Mouse (Mus musculus) adrenal gland, postnatal 10 days (tissue): ENCODE measurements around the gene Rheb. TPM values are rescaled to one million over a fixed set of nuclear protein-coding genes. Genes with fewer than 3 reads are reported as not detected.
"Not testable (repeated sequence)": the region's sequence is repeated elsewhere in the genome, so short reads cannot be mapped to it uniquely, and the experiment has no call there.

ENCODE experiments used
- DNase-seq: peaks from one replicate; pipeline ENCODE4 v3.0.0; 2021; ENCODE audit warnings: mixed read lengths
- long read RNA-seq, 2 experiments: library from polyadenylated mRNA; stranded (forward); transcript quantifications; one replicate each; pipeline ENCODE4 v2.0.0; 2021
- total RNA-seq, 2 experiments: library from RNA; stranded (reverse); gene quantifications; 2 replicates each; pipeline ENCODE4 v1.2.3; 2021

The Rheb gene
- 10 to 100 TPM; 76.7 to 76.9 TPM for total RNA-seq
- long read RNA-seq, experiment 1, transcript Rheb-201 (8 exons, 1,784 nt) = major isoform, 256 of 275 reads
- long read RNA-seq, experiment 1, partial matches to known transcripts = 2 of 275 reads
- long read RNA-seq, experiment 1, other reads (novel, unspliced or antisense) = 17 of 275 reads
- long read RNA-seq, experiment 2, transcript Rheb-201 (8 exons, 1,784 nt) = major isoform, 134 of 139 reads
- long read RNA-seq, experiment 2, partial matches to known transcripts = 2 of 139 reads
- long read RNA-seq, experiment 2, other reads (novel, unspliced or antisense) = 3 of 139 reads

DNA sequence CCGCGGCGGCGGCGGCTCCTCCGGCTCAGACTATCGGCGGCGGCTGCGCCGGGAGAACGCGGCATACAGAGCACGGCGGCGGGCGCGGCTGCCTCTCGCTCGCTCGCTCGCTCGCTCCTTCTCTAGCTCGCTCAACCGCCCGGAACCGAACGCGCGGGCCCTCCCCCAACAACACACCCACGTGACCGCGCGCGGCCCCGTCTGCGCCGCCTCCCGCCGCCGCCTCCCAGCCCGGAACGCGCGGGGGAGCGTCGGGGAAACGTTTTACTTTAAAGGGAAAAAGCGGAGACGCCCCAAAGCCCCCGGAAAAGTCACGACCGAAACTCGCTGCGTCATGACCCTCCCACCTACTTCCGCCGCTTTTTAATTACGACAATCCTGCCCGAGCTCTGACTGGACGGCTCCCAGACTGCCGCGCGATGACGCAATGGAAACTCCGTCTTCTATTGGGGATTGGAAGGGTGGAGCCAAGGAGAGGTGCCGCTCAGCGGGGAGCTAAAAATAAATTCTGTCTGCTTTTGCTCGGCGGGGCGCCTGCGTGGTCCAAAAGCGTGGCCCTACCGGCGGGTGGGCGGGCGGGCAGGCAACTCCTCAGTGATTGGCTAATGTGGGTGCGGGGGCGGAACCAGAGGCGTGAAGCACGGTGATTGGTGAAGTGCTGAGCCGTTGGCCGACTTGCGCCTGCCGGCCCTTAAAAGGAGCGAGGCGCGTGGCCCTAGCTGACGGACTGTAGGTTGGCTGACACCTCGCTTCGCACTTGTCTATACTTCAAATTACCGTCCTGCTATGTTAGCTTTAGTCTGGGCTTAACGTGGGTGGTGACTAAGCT, at the start of gene Rheb:
Rheb (minus strand) TSS at position 351 of the 829 bp plus-strand sequence.
- DNase-seq = peak; percentile 98

DNA sequence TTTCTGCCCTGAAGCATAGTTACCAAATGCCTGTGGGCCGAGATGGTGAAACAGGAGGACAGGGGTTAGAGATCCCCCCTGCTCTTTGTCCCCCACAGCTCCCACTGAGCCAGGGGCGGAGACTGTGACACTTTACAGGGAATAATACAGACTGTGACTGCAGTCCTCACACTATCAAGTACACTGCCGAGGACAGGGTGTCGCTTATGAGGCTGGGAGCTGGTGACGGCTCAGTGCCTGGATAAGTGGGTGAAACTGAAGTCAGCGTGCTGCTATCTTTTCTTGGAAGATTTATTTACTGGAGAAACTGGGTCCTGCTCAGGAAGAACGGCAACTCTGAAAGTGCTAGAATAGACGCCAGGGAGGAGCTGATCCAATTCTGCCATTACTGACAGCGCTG, 47.4 kb upstream of the Rheb start:
- no peak for DNase-seq

DNA sequence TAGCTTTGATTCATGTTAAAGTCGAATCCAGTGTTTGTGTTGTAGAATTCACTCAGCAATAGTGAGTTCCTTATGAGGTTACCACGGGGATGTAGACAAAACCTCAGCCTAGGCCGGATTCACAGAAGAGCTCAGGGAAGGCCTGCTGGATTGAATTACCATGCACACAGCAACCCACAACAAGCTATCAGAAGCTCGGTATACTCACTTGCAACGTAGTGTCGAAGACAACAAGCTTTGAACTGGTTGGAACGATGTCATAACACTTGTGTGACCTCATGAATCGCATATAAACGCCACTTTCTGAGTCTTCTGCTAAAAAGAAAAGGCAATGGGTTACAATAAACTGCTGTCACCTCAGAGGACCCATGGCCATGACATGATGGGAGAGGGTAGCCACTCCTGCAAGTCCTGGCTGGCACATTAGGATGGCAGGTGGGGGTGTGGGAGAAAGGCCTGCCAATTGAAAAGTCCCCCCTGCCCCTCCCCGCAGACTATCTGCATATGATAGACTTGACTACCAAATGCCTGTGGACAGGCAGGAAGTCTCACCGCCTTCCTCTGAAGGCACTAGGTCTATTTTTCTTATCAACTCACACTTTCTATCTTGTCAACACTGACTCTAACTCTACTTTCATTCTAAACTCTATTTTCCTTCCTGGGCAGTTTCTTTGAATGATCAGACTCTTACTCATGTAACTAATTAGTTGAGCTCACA, 46.6 kb upstream of the Rheb start:
- DNase-seq = no peak

DNA sequence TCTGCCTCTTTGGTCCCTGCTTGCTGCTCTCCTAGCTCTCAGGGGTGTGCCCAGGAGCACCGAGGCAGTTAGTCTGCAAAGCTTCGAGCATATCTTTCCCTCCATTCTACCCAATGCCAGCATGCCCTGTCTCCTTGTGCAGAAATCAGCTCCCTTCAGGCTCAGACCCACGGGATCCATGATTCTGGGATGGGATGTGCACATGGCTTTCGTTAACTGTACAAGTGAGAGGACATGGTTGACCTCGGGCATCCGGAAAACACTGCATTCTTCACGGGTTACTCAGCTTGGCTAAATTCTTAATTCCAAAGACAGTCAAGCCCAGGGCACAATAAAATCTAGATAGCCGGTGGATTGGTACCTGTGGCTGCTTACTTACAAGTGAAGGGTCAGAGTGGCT, 44.8 kb upstream of the Rheb start:
- DNase-seq = no peak

DNA sequence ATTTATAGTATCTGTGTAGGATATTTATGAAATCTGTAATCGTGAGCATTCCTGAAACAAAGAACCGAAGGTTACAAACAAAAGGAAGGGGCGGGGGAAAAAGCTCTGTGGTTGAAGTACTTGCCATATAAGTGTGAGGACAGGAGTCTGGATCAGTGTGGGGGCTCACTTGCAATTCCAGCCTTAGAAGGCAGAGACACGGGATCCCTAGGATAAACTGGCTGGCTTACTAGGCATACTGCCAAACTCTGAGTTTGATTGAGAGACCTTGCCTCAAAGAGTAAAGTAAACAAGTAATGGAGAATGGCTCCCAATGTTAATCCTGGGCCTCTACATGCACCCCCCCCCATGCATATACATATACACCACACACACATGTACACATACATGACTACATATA, 36.3 kb upstream of the Rheb start:
- no peak for DNase-seq

DNA sequence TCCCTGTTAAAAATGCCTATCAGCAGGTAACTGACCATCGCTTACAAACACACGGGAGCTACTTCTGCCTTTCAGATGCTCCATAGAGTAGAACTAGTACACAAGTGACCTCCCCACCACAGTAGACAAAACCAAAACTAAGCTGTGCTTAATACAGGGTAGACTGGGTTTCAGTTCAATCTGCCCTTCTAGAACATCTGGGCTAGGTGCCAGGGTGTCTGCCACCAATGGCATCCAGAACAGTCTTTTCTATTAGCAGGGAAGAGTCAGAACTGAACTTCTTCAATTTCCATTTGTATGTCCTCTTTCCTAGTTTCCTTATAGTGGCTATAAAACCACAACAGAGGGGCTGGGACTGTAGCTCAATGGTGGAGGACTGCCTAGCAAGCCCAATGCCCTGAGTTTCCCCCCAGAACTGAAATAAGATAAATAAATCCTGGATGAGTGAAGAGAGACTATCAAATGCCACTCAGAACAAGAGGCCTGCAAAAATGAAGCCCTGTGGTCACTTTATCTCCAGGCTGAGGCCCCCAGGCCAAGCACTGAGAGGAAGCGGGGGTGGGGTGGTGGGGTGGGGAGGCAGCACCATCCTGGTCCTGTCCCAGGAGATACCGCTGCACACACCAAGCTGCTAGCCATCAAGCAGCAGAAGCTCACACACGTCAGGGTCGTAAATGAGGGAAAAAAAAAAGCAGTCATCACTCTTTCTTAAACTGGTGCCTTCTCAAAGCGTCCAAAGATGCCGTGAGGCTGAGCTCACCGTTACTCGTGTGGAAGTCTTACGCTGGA, 35.6 kb upstream of the Rheb start:
- peak; percentile 49 for DNase-seq

DNA sequence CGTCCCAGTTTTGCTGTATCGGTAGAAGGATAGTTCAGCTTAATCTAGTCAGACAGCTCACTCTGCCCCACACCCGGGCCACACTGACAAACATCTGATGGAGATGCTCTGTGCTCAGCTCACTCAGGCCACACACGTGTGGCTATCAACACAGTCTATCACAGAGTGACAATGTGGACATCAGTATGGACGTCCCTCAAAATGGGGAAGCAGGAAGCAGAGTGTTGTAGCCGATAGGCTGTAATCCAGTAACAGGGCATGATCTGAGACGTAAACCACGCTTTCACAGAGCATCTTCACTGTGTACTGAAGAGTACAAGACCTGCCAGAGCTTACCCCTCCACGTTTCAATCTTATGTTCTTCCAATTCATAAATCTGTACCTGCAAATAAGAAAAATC, 34.2 kb upstream of the Rheb start:
- DNase-seq = no peak

DNA sequence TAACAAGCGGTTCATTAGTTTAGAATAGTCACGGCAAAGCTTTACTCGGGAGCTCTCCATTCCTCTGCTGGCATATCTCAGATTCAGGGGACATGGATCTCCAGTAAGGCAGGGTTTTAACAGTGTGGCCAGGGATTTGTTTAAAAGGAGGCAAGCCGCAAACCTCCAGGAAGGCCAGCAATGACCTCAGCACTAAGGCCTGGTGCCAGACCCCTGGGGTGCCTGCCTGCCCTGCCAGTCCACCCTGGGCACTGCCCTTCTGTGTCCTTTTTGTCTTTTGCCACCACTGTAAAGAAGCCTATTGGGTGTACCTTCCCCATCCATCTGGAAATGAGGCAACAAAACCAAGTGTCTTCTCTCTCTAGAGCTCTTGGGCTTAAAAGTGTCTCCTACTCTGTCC, 31.7 kb upstream of the Rheb start:
- no peak for DNase-seq

DNA sequence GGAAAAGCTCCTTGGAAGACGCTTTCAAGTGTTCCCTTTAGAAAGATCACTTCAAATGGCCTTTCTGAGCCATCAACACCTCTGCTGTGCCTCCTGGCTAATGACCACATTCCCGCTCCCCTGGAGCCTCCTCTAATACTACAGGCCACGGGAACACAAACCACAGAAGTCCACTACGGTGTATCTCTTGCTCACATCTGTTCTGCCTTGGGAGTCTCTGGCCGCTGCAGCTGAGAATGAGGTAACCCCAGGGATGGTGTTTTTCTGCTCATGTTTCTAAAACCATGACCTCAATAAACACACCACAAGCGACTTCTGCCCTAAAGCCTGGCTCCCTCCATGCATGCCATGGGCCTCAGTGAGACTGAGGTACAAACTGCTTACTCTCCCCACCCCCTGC, 30.8 kb upstream of the Rheb start:
- DNase-seq = no peak

DNA sequence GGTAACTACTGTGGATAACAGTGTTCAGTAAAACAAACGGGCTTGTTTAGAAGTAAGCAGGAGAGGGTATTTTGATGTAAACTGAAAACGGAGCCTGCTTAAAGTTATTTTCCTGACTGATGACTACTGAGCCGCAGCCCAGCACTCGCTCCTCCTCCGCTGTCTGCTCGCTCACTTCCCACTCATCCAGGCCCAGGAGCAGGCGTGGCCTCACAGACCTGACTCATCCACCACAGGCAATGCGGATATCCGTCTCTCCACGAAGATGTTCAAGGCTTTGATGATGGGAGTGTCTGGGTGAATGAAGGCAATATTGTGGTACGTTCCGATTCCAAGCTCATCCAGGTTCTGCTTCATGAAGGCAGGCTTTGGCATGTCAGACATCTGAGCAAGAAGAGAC, 28.9 kb upstream of the Rheb start:
- peak; percentile 51 for DNase-seq

DNA sequence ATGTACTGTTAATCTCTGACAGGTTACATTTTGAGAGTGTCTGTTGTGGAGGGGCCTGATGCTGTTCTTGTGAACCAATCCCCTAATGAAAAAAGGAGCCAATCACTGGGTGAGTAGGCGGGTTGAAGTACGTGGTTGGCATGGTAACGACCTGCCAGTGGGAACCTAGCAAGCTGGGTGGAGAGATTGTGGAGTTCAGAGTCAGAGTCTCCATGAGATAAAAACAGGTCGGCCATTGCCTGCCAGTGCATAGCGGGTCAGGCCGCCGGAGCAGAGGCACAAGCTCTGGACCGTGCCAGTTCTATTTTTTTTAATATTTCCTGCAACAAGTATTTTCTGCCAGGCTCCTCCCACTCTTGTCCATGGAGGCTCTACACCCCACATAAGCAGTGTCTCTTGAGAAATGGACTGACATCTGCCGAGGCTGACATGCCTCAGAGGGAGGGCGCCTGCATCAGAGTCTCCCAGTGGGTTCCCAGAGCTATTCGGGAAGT, 27.4 kb upstream of the Rheb start:
- DNase-seq = no peak

DNA sequence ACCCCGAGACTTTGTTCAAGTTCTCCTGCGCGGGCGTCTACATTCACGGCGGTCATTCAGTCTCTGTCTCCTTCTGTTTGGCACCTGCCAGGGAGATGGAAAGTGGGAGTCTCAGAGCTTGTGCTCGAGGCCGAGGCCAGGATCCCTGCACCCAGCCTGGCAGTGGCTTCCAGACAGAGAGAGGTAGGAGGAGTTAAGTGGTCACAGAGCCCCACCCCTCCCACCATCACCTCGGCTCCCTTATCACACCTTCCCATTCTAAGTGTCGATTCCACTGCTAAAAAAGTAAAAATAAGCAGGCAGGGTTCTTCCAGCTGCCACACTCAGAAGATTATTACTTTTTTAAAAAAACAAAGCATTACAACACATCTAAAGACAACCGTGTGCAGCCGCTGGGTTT, 21.4 kb upstream of the Rheb start:
- DNase-seq = no peak

DNA sequence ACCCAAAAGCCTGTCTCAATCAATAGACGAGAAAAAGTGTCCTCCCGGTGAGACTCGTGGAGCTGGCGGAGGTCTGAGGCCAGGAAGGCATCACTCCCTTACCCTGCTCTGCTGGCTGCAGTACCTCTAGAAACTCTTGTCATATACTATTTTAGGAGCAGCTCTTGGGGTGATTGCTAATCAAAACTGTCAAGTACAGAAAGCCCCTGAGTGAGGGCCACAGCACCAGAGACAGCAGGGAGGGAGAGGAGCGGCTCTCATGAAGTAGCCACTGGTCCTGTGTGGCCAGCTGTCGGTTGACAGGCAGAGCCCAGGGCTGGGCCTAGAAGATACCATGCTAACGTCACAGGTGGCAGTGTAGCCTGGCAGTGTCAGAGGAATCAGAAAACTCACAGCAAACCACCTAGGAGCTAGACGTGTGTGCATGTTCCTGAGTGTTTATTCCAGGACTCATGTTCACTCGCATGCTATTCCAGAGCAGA, 19.1 kb upstream of the Rheb start:
- no peak for DNase-seq

DNA sequence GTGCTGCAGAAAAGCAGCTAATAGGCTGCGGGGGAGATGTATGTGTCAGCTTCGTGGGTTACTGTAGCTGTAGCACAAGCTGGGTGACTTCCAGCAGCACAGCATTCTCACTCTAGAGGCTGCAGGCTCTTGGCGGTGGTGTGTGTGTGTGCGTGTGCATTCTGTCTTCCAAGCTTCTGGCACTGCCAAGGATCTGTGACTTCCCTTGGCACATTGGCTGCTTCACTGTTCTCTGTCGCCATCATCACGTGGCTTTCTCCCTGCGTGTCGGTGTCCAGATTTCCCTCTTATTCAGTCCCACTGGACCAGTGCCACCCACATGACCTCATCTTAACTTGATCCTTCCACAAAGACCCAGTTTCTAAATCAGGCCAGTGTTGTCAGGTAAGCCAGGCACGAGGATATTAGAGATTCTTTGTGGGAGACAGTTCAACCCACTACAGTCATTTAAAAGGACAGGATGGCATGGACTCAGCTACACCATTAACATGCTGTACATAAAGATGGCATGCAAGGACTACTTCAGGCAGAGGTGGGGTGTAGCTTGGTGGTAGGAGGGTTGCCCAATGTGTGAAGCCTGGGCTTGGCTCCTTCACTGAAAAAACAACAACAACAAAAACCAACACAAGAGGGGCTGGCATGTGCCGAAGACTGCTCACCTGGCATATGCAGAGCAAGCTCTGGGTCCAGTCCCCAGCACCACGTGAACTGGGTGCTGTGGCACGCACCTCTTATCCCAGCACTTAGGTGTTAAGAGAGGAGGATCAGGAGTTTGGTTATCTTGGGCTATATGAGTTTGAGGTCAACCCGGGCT, 18.4 kb upstream of the Rheb start:
- DNase-seq = peak; percentile 75

DNA sequence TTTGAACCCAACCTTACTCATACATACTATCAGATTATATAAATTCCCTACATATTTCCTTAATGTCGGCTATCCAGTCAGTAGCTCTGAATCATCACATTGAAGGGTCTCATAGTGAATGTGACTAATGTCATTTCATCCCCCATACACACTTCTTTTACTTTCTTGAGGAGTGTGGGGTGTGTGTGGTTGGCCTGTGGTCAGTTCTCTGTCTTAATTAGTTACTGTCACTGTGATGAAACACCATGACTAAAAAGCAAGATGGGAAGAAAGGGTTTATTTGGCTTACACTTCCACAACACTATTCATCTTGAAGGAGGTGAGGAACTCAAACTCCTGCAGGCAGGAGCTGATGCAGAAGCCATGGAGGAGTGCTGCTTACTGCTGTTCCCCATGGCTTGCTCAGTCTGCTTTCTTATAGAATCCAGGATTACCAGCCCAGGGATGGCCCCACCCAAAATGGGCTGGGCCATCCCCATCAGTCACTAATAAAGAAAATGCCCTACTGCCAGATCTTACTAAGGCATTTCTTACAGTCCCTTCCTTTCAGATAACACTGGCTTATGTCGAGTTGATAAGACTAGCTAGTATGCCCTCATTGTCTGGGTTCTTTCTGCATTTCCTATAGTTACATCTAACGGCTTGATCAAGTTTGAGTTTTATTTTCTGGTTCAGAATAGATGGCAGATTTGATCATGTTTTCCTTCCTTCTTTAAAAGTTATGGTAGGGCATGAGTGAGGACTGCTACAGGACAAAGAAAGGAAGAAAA, 17.5 kb upstream of the Rheb start:
- no peak for DNase-seq

DNA sequence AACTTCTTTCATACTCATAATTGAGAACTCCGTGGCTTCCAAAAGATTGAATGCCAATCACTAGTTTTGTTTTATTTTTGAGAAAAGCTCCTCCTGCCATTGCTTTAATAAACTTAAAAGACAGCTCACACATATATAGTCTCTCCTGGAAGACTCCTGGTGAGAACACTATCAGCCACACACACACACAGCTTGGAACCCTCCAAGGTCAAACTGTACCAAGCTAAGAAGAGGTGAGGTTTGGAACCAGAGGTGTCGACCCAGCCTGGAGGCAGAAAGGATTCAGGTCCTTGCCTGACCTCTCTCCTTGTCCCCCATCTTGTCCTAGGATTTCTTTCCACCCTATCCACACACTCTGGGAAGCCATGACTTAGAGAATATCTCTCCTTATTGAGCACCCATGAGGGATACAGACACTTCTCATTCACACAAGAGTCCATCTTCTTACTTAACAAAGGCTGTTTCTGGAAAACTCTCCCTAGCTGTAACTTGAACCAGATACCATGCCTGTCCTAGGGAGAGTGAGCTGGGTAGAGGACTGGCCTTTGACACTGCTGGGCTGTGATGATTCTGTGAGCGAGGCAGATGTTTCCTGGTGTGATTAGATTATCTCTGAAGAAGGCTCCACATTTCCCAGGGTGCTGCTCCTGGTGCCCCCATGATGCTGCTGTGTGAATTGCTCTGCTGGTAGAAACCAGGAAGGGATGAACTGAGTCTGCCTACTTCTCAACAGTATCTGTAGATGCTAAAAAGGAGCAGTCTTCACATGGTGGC, 12.6 kb upstream of the Rheb start:
- no peak for DNase-seq

DNA sequence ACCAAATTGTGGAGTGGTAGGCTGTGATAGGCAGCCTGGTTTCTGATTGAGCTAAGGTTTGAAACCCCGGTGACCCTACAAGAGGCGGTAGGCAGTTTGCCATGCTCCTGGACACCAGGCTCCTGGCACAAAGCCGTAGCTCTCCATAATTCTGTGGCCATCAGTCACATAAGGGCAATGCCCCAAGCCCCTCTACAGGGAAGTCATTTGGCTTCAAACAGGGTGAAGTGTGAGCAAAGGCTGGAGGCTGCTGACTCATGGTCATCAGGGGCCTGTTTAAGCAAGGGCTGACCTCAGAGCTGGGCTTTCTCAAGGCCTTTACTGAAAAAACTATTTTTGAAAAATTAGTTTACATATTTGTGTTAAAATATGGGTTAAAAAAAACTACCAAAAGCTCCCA, 11.8 kb upstream of the Rheb start:
- peak; percentile 69 for DNase-seq

DNA sequence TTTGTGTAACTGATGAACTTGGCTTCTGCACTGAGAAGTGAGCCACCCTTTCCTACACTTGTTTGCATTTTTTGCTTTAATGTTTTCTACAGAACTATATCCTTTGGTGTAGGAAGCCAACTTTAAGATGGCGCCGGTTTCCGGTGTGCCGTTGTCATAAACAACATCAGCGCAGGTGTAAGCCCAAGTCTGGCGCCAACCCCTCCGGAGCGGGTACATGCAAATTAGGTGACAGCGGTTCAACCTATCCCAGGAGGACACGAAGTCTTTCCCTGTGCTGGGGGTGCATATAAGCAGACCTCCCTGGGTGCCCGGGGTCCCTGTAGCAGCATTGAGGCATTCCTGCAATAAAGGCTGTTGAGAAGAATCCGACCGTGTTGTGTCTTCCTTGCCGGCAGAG, 5.8 kb upstream of the Rheb start:
- not testable (repeated sequence) for DNase-seq

DNA sequence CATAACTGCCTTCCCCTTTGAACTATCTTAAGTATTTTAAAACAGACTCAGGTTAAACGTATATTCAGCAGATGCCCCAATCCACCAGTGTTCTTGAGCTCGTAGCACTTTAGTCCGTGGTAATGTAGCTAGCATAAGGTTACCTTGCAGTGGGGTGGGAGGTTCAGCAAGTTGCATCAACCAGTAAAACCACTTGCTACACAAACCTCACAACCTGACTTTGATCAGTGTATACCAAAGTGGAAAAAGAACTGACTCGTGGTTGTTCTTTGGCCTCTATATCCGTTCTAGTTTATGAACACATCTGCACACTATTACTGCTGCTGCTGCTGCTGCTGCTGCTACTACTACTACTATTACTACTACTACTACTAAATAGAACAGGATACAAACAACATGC, 1.4 kb upstream of the Rheb start:
- no peak for DNase-seq

DNA sequence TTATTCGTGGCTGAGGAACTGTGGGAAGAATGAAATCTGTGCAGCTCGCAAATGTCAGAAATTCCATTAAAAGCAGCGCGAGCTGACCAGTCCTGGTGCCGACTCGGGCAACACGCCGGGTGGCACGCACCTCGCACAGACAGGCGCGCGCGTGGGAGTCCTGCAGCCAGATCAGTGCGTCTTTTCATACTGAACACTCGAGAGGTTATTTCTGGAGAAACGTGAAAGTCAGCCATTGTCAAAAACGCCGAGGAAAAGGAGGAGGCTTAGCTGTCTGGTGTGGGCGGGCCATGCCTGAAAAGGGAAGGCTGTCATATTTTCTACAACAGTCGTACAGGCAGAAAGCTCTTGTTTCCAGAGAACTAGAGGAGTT, 665 bp upstream of the Rheb start:
- no peak for DNase-seq
